Mouse (Mus musculus) MEL (cell line): ENCODE measurements around the gene Khdc1a. TPM values are rescaled to one million over a fixed set of nuclear protein-coding genes. Genes with fewer than 3 reads are reported as not detected.
A peak's percentile ranks its signal among the peaks of the same experiment; 100 is the strongest.

Source experiments
- DNase-seq: peaks from one replicate; pipeline ENCODE4 v3.0.0; 2011; ENCODE audit warnings: low read depth, low spot score
- H3K27ac ChIP-seq: 2 replicates; pipeline ENCODE4 v1.5.1; 2012; ENCODE audit warnings: low read depth, mild to moderate bottlenecking, control low read depth, low read length, moderate library complexity; ENCODE audit not compliant: control insufficient read depth
- H3K27me3 ChIP-seq, 2 experiments: fragments of 150-350 bp in 1 of 2; sonication (generic) in 1 of 2; 2 replicates each; pipeline ENCODE4 v1.6.1; 2012; ENCODE audit warnings: low read length in 2 of 2, mild to moderate bottlenecking in 2 of 2, improper control_type of control experiment in 1 of 2, moderate library complexity in 1 of 2; ENCODE audit not compliant: insufficient read depth in 2 of 2, control insufficient read depth in 1 of 2
- H3K36me3 ChIP-seq, 2 experiments: 2 replicates each; pipeline ENCODE4 v1.6.1; 2012 to 2014; ENCODE audit warnings: low read length in 2 of 2, improper control_type of control experiment in 1 of 2, inconsistent platforms in 1 of 2, mild to moderate bottlenecking in 1 of 2; ENCODE audit not compliant: insufficient read depth in 2 of 2, control insufficient read depth in 1 of 2
- H3K4me1 ChIP-seq, 2 experiments: fragments of 150-350 bp in 1 of 2; sonication (generic) in 1 of 2; 2 replicates each; pipeline ENCODE4 v1.6.1; 2012; ENCODE audit warnings: low read length in 2 of 2, improper control_type of control experiment in 1 of 2, mild to moderate bottlenecking in 1 of 2; ENCODE audit not compliant: insufficient read depth in 2 of 2, control insufficient read depth in 1 of 2
- H3K4me3 ChIP-seq, 2 experiments: fragments of 150-350 bp in 1 of 2; sonication (generic) in 1 of 2; 2 replicates each; pipeline ENCODE4 v1.5.1; 2012; ENCODE audit warnings: low read depth in 2 of 2, low read length in 2 of 2, mild to moderate bottlenecking in 2 of 2, moderate library complexity in 2 of 2, control low read depth in 1 of 2, improper control_type of control experiment in 1 of 2; ENCODE audit not compliant: control insufficient read depth in 1 of 2, insufficient read depth in 1 of 2
- H3K79me2 ChIP-seq: 2 replicates; pipeline ENCODE4 v1.6.1; 2012; ENCODE audit warnings: mild to moderate bottlenecking, low read length, moderate library complexity; ENCODE audit not compliant: control insufficient read depth, poor library complexity, insufficient read depth
- H3K9ac ChIP-seq: 2 replicates; pipeline ENCODE4 v1.6.1; 2012; ENCODE audit warnings: low read depth, mild to moderate bottlenecking, control low read depth, low read length, moderate library complexity; ENCODE audit not compliant: control insufficient read depth, poor library complexity, severe bottlenecking
- H3K9me3 ChIP-seq: fragments of 150-350 bp; sonication (generic); replicated peaks from 2 replicates; pipeline ENCODE4 v1.6.1; 2012; ENCODE audit warnings: mild to moderate bottlenecking, low read length, improper control_type of control experiment, moderate library complexity; ENCODE audit not compliant: insufficient read depth
- BHLHE40 ChIP-seq: IDR thresholded peaks from 2 replicates; pipeline ENCODE4 v1.6.1; 2012; ENCODE audit warnings: low read depth, mild to moderate bottlenecking, inconsistent platforms, low read length, improper control_type of control experiment, borderline replicate concordance
- CHD1 ChIP-seq: IDR thresholded peaks from 2 replicates; pipeline ENCODE4 v1.6.1; 2012; ENCODE audit warnings: low read depth, mild to moderate bottlenecking, inconsistent platforms, low read length, improper control_type of control experiment
- CHD2 ChIP-seq: IDR thresholded peaks from 2 replicates; pipeline ENCODE4 v1.6.1; 2011; ENCODE audit warnings: low read length, improper control_type of control experiment
- CTCF ChIP-seq, 3 experiments: IDR thresholded peaks in 2 of 3; conservative IDR thresholded peaks in 1 of 3; 2 replicates each; pipeline ENCODE4 v1.5.1; 2011 to 2012; ENCODE audit warnings: low read length in 3 of 3, low read depth in 2 of 3, mild to moderate bottlenecking in 2 of 3, improper control_type of control experiment in 1 of 3, inconsistent platforms in 1 of 3, mixed read lengths in 1 of 3, moderate library complexity in 1 of 3; ENCODE audit not compliant: control insufficient read depth in 1 of 3, insufficient read depth in 1 of 3, poor library complexity in 1 of 3, severe bottlenecking in 1 of 3
- E2F4 ChIP-seq: IDR thresholded peaks from 2 replicates; pipeline ENCODE4 v1.6.1; 2011; ENCODE audit warnings: low read depth, low read length, improper control_type of control experiment, borderline replicate concordance
- ELF1 ChIP-seq: IDR thresholded peaks from 2 replicates; pipeline ENCODE4 v1.6.1; 2014; ENCODE audit warnings: low read depth, mild to moderate bottlenecking, inconsistent platforms, low read length, improper control_type of control experiment, moderate library complexity
- EP300 ChIP-seq, 2 experiments: IDR thresholded peaks; 2 replicates each; pipeline ENCODE4 v1.6.1; 2011; ENCODE audit warnings: improper control_type of control experiment in 2 of 2, low read length in 2 of 2, low read depth in 1 of 2, mild to moderate bottlenecking in 1 of 2
- ETS1 ChIP-seq: IDR thresholded peaks from 2 replicates; pipeline ENCODE4 v1.6.1; 2012; ENCODE audit warnings: low read depth, mild to moderate bottlenecking, inconsistent platforms, low read length, improper control_type of control experiment, moderate library complexity
- GABPA ChIP-seq: IDR thresholded peaks from 2 replicates; pipeline ENCODE4 v1.6.1; 2012; ENCODE audit warnings: low read depth, mild to moderate bottlenecking, inconsistent platforms, low read length, improper control_type of control experiment, moderate library complexity
- GATA1 ChIP-seq: IDR thresholded peaks from 2 replicates; pipeline ENCODE4 v1.6.1; 2011; ENCODE audit warnings: low read depth, low read length, improper control_type of control experiment
- HCFC1 ChIP-seq: IDR thresholded peaks from 2 replicates; pipeline ENCODE4 v1.6.1; 2012; ENCODE audit warnings: low read depth, mild to moderate bottlenecking, inconsistent platforms, low read length, improper control_type of control experiment, moderate library complexity
- JUND ChIP-seq: IDR thresholded peaks from 2 replicates; pipeline ENCODE4 v1.6.1; 2011; ENCODE audit warnings: low read depth, mild to moderate bottlenecking, improper control_type of control experiment, low read length
- KAT2A ChIP-seq: conservative IDR thresholded peaks from 2 replicates; pipeline ENCODE4 v1.6.1; 2012; ENCODE audit warnings: low read depth, low read length, improper control_type of control experiment, inconsistent platforms
- MAX ChIP-seq: IDR thresholded peaks from 2 replicates; pipeline ENCODE4 v1.6.1; 2011; ENCODE audit warnings: low read length, improper control_type of control experiment
- MAZ ChIP-seq: IDR thresholded peaks from 2 replicates; pipeline ENCODE4 v1.6.1; 2012; ENCODE audit warnings: low read depth, mild to moderate bottlenecking, inconsistent platforms, low read length, improper control_type of control experiment
- MEF2A ChIP-seq: IDR thresholded peaks from 2 replicates; pipeline ENCODE4 v1.6.1; 2014; ENCODE audit warnings: low read depth, mild to moderate bottlenecking, inconsistent platforms, low read length, improper control_type of control experiment; ENCODE audit not compliant: poor library complexity, insufficient replicate concordance, severe bottlenecking; ENCODE audit errors: extremely low read depth
- MXI1 ChIP-seq: IDR thresholded peaks from 2 replicates; pipeline ENCODE4 v1.6.1; 2011; ENCODE audit warnings: mild to moderate bottlenecking, low read depth, low read length, improper control_type of control experiment
- MYB ChIP-seq: IDR thresholded peaks from 2 replicates; pipeline ENCODE4 v1.6.1; 2011; ENCODE audit warnings: mild to moderate bottlenecking, low read depth, low read length, improper control_type of control experiment
- MYC ChIP-seq: IDR thresholded peaks from 2 replicates; pipeline ENCODE4 v1.6.1; 2011; ENCODE audit warnings: low read depth, mild to moderate bottlenecking, low read length, improper control_type of control experiment, moderate library complexity
- NELFE ChIP-seq: IDR thresholded peaks from 2 replicates; pipeline ENCODE4 v1.6.1; 2011; ENCODE audit warnings: low read depth, low read length, improper control_type of control experiment
- NRF1 ChIP-seq: IDR thresholded peaks from 2 replicates; pipeline ENCODE4 v1.6.1; 2014; ENCODE audit warnings: low read depth, mild to moderate bottlenecking, inconsistent platforms, low read length, improper control_type of control experiment, moderate library complexity; ENCODE audit not compliant: poor library complexity, insufficient read depth, severe bottlenecking
- POLR2AphosphoS2 ChIP-seq: IDR thresholded peaks from 2 replicates; pipeline ENCODE4 v1.6.1; 2011; ENCODE audit warnings: low read length, improper control_type of control experiment
- RAD21 ChIP-seq: IDR thresholded peaks from 2 replicates; pipeline ENCODE4 v1.6.1; 2011; ENCODE audit warnings: mild to moderate bottlenecking, low read depth, low read length, improper control_type of control experiment
- RCOR1 ChIP-seq: IDR thresholded peaks from 2 replicates; pipeline ENCODE4 v1.6.1; 2012; ENCODE audit warnings: low read depth, mild to moderate bottlenecking, inconsistent platforms, low read length, improper control_type of control experiment
- SIN3A ChIP-seq: IDR thresholded peaks from 2 replicates; pipeline ENCODE4 v1.6.1; 2012; ENCODE audit warnings: low read length, improper control_type of control experiment, inconsistent platforms
- SMC3 ChIP-seq: IDR thresholded peaks from 2 replicates; pipeline ENCODE4 v1.6.1; 2011; ENCODE audit warnings: low read depth, low read length, improper control_type of control experiment
- TAL1 ChIP-seq: IDR thresholded peaks from 2 replicates; pipeline ENCODE4 v1.6.1; 2012; ENCODE audit warnings: mild to moderate bottlenecking, inconsistent platforms, low read length, moderate library complexity, mixed read lengths
- TBP ChIP-seq: IDR thresholded peaks from 2 replicates; pipeline ENCODE4 v1.8.0; 2011; ENCODE audit warnings: low read depth, low read length, improper control_type of control experiment
- TCF12 ChIP-seq: IDR thresholded peaks from 2 replicates; pipeline ENCODE4 v1.6.1; 2014; ENCODE audit warnings: low read depth, mild to moderate bottlenecking, inconsistent platforms, low read length, improper control_type of control experiment, moderate library complexity
- UBTF ChIP-seq: IDR thresholded peaks from 2 replicates; pipeline ENCODE4 v1.6.1; 2012; ENCODE audit warnings: low read depth, mild to moderate bottlenecking, inconsistent platforms, low read length, improper control_type of control experiment, moderate library complexity, borderline replicate concordance; ENCODE audit not compliant: insufficient read depth
- USF1 ChIP-seq: IDR thresholded peaks from 2 replicates; pipeline ENCODE4 v1.6.1; 2014; ENCODE audit warnings: low read depth, mild to moderate bottlenecking, inconsistent platforms, low read length, improper control_type of control experiment, moderate library complexity
- USF2 ChIP-seq, 2 experiments: IDR thresholded peaks; 2 replicates each; pipeline ENCODE4 v1.6.1; 2011 to 2012; ENCODE audit warnings: improper control_type of control experiment in 2 of 2, low read length in 2 of 2, borderline replicate concordance in 1 of 2, inconsistent platforms in 1 of 2, low read depth in 1 of 2, mild to moderate bottlenecking in 1 of 2; ENCODE audit not compliant: insufficient read depth in 1 of 2
- ZC3H11A ChIP-seq: IDR thresholded peaks from 2 replicates; pipeline ENCODE4 v1.6.1; 2012; ENCODE audit warnings: low read depth, mild to moderate bottlenecking, inconsistent platforms, low read length, improper control_type of control experiment
- ZKSCAN1 ChIP-seq: IDR thresholded peaks from 2 replicates; pipeline ENCODE4 v1.6.1; 2012; ENCODE audit warnings: low read depth, mild to moderate bottlenecking, inconsistent platforms, low read length, improper control_type of control experiment, moderate library complexity
- ZMIZ1 ChIP-seq: IDR thresholded peaks from 2 replicates; pipeline ENCODE4 v1.6.1; 2012; ENCODE audit warnings: low read depth, mild to moderate bottlenecking, inconsistent platforms, low read length, improper control_type of control experiment, moderate library complexity
- ZNF384 ChIP-seq: IDR thresholded peaks from 2 replicates; pipeline ENCODE4 v1.6.1; 2012; ENCODE audit warnings: low read depth, mild to moderate bottlenecking, inconsistent platforms, low read length, improper control_type of control experiment
- polyA plus RNA-seq, 2 experiments: library from polyadenylated mRNA; stranded (reverse) in 1 of 2; unstranded in 1 of 2; fragments of >175 nt in 1 of 2; fragments of >200 nt in 1 of 2; gene quantifications; 2 replicates each; pipeline versions ENCODE4 v1.2.1 to v1.2.4; 2012; ENCODE audit warnings: low replicate concordance in 2 of 2, low read depth in 1 of 2; ENCODE audit not compliant: insufficient read length in 2 of 2, insufficient read depth in 1 of 2, missing spikeins in 1 of 2
- total RNA-seq: library from RNA; depleted of rRNA; stranded (reverse); fragments of 300-350 nt; gene quantifications from 2 replicates; pipeline ENCODE4 v1.2.3, GENCODE M21; 2012

Khdc1a gene
- total and polyA plus RNA-seq, 3 experiments = 0.08 TPM; not detected in 2

DNA sequence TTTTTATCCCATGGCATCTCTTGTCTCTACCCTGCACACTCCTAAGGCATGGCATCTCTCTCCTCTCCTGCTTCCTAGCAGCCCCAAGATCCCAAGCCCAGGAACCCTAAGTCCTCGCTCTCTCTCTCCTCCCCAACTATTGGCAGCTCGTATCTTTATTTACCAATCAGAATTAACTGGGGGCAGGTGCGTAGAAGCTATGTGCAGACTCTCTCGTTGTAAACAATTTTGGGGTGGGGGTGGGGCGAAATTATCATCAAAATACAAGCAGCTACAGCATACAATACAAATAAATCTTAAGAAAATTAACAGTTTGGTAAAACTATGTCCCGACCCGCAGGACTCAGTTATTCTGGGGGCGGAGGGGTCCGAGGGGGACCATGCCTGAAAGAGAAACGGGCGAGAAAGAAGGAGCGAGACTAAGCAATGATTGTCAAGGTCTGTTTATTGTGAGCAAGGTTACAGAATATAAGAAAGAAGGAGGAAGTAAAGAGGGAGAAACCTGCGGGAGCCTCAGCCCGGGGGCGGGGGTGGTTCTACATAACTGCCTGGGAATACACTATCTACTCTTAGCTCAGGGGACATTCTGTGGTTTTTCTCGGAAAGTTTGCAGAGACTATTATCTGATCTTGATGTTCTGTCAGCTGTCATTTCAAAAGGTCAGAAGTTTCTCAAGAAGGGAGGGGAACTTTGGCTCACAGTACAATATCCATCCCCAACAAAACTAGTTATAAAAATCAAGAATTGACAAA, 16.0 kb upstream of the Khdc1a start:
- Histone ChIP-seq H3K9ac (peak overlapping the region; percentile 64), H3K27me3 (no peaks in the 10 kb centered on the region), H3K79me2 (no peaks in the 10 kb centered on the region; the same call in 1 of the 2 replicates), H3K36me3 (peaks cover 0 to 47% of the 10 kb centered on the region in 2 experiments; a peak in 2 of 4 replicates), H3K27ac (peak overlapping the region; percentile 99), H3K9me3 (no peaks in the 10 kb centered on the region; the same call in 1 of the 2 replicates), H3K4me3 (peak overlapping the region; percentile 44 to 57), H3K4me1 (peaks cover 32 to 48% of the 10 kb centered on the region in 2 experiments)
- peak; percentile 95 for DNase-seq
- TF ChIP-seq BHLHE40 (no peak), KAT2A (no peak), RCOR1 (no peak), ZC3H11A (no peak), SIN3A (peak; percentile 82), EP300 (IDR thresholded peaks at IDR 0.05; ENCODE audit: low read depth in 1 of 2, low read length in 2 of 2) (peak; percentile 82 to 93), RAD21 (no peak), SMC3 (no peak), USF1 (no peak), MAX (no peak), CTCF (IDR thresholded peaks at IDR 0.05 in 2 of 3, conservative IDR thresholded peaks at IDR 0.05 in 1 of 3; ENCODE audit: control insufficient read depth in 1 of 3, insufficient read depth in 1 of 3, low read depth in 2 of 3, low read length in 3 of 3, poor library complexity in 1 of 3, severe bottlenecking in 1 of 3) (no peak), POLR2AphosphoS2 (no peak), E2F4 (no peak), NRF1 (no peak), JUND (peak; percentile 54; the same call in 1 of the 2 replicates), GATA1 (peak; percentile 89), MEF2A (no peak), GABPA (no peak), ZKSCAN1 (no peak), MYB (peak; percentile 67), TBP (no peak), CHD2 (no peak), ELF1 (no peak; the same call in 1 of the 2 replicates), CHD1 (0 out of 2 replicates have a peak, but pooled peaks have one; percentile 7), MXI1 (0 out of 2 replicates have a peak, but pooled peaks have one; percentile 7), ZNF384 (no peak), MYC (no peak), MAZ (no peak; the same call in none of the 2 replicates), USF2 (IDR thresholded peaks at IDR 0.05; ENCODE audit: borderline replicate concordance in 1 of 2, insufficient read depth in 1 of 2, low read depth in 1 of 2, low read length in 2 of 2) (no peak), HCFC1 (no peak), TAL1 (peak; percentile 56), TCF12 (peak; percentile 75), NELFE (no peak; the same call in 1 of the 2 replicates), UBTF (no peak), ZMIZ1 (no peak; the same call in 1 of the 2 replicates), ETS1 (peak; percentile 97)
